Comparison of ENCODE assay signal across 21 mouse cellular contexts in genomic region chr10:61859451-61859850, GRCm38 (mm10).
A peak's percentile ranks its signal among the peaks of the same experiment; 100 is the strongest.
DNase-seq lines count a peak whose midpoint lies in the region; ATAC-seq and TF ChIP-seq lines count a peak whose summit lies in the region.
"Had no signal": no experiment of that assay in that cellular context is flagged by ENCODE, and none has a peak within 500 bp of the region (broad histone marks: within the 10 kb centered on the region; RNA-seq: fewer than 3 reads in every experiment).

No protein-coding gene starts in this region.

- no peaks in the 10 kb centered on the region for H3K27me3 ChIP-seq in hindbrain, postnatal 0 days (ENCODE audit: insufficient read depth, low read length)
- H3K27me3 ChIP-seq in hindbrain, embryonic 13.5 days = no peaks in the 10 kb centered on the region
- H3K27me3 ChIP-seq in embryonic facial prominence, embryonic 14.5 days (replicated peaks; ENCODE audit: control insufficient read depth, insufficient read depth, low read length) = no peaks in the 10 kb centered on the region
- no peaks in the 10 kb centered on the region for H3K27me3 ChIP-seq in embryonic facial prominence, embryonic 15.5 days
- H3K27me3 ChIP-seq: embryonic facial prominence, embryonic 12.5 days; forebrain, embryonic 12.5 days had no signal

- TF ChIP-seq CTCF in hindbrain, postnatal 0 days (IDR thresholded peaks at IDR 0.05; ENCODE audit: low read depth) = no peak

- peak; percentile 38 to 56 for DNase-seq in cerebellum, postnatal 14 days
- no peak for DNase-seq in cerebellum, postnatal 36 days
- DNase-seq in hindbrain, postnatal 0 days (ENCODE audit: low spot score) = peak; percentile 5
- DNase-seq in embryonic facial prominence, embryonic 14.5 days (ENCODE audit: low spot score) = peak; percentile 36
- no peak for DNase-seq in right cerebral cortex, postnatal 25 days
- DNase-seq: adrenal gland, adult 2 months; adrenal gland, postnatal 10 days; adrenal gland, postnatal 25 days; cerebellum, adult 11 months; cerebellum, adult 18-20 months; cerebellum, adult 8-10 months; cerebellum, adult 9-11 months; embryo, embryonic 11 days had no signal

- no peak overlapping the region for H3K9ac ChIP-seq in hindbrain, postnatal 0 days (replicated peaks; ENCODE audit: low read length)
- H3K9ac ChIP-seq in hindbrain, embryonic 13.5 days = no peak overlapping the region
- H3K9ac ChIP-seq in embryonic facial prominence, embryonic 14.5 days (ENCODE audit: low read depth, low read length) = no peak overlapping the region
- no peak overlapping the region for H3K9ac ChIP-seq in embryonic facial prominence, embryonic 15.5 days
- H3K9ac ChIP-seq: embryonic facial prominence, embryonic 12.5 days; forebrain, embryonic 12.5 days had no signal

- no peak overlapping the region for H3K4me3 ChIP-seq in hindbrain, postnatal 0 days (ENCODE audit: low read length)
- no peak overlapping the region for H3K4me3 ChIP-seq in hindbrain, embryonic 13.5 days
- H3K4me3 ChIP-seq in embryonic facial prominence, embryonic 14.5 days (ENCODE audit: low read depth, low read length) = no peak overlapping the region
- H3K4me3 ChIP-seq in embryonic facial prominence, embryonic 15.5 days (replicated peaks) = no peak overlapping the region
- H3K4me3 ChIP-seq: embryonic facial prominence, embryonic 12.5 days; erythroblast, embryonic 14.5 days; forebrain, embryonic 10.5 days; forebrain, embryonic 12.5 days had no signal

- H3K4me1 ChIP-seq in hindbrain, postnatal 0 days (ENCODE audit: insufficient read depth, low read length) = no peaks in the 10 kb centered on the region
- H3K4me1 ChIP-seq in hindbrain, embryonic 13.5 days (replicated peaks) = no peaks in the 10 kb centered on the region
- H3K4me1 ChIP-seq in embryonic facial prominence, embryonic 14.5 days (ENCODE audit: control insufficient read depth, insufficient read depth, low read length) = no peaks in the 10 kb centered on the region; the same call in 1 of the 2 replicates
- 0 out of 2 replicates have a peak, but pooled peaks cover 8% of the 10 kb centered on the region for H3K4me1 ChIP-seq in embryonic facial prominence, embryonic 15.5 days
- H3K4me1 ChIP-seq: embryonic facial prominence, embryonic 12.5 days; forebrain, embryonic 12.5 days had no signal

- H3K4me2 ChIP-seq in hindbrain, postnatal 0 days (ENCODE audit: low read depth, low read length) = no peak overlapping the region
- no peak overlapping the region for H3K4me2 ChIP-seq in hindbrain, embryonic 13.5 days
- H3K4me2 ChIP-seq in embryonic facial prominence, embryonic 14.5 days (ENCODE audit: low read depth, low read length) = no peak overlapping the region
- no peak overlapping the region for H3K4me2 ChIP-seq in embryonic facial prominence, embryonic 15.5 days (replicated peaks)
- H3K4me2 ChIP-seq: embryonic facial prominence, embryonic 12.5 days; forebrain, embryonic 12.5 days had no signal

- no peaks in the 10 kb centered on the region for H3K36me3 ChIP-seq in hindbrain, postnatal 0 days (ENCODE audit: insufficient read depth, low read length)
- peaks cover 11% of the 10 kb centered on the region for H3K36me3 ChIP-seq in hindbrain, embryonic 13.5 days
- H3K36me3 ChIP-seq in embryonic facial prominence, embryonic 14.5 days (ENCODE audit: control insufficient read depth, insufficient read depth, low read length) = no peaks in the 10 kb centered on the region
- H3K36me3 ChIP-seq in embryonic facial prominence, embryonic 15.5 days = 0 out of 2 replicates have a peak, but pooled peaks cover 9% of the 10 kb centered on the region
- H3K36me3 ChIP-seq: forebrain, embryonic 12.5 days had no signal

- no peak overlapping the region for H3K27ac ChIP-seq in hindbrain, postnatal 0 days
- no peak overlapping the region for H3K27ac ChIP-seq in hindbrain, embryonic 13.5 days
- no peak overlapping the region for H3K27ac ChIP-seq in embryonic facial prominence, embryonic 14.5 days (replicated peaks; ENCODE audit: low read depth, low read length)
- 0 out of 2 replicates have a peak overlapping the region, but pooled peaks have one; percentile 58 for H3K27ac ChIP-seq in embryonic facial prominence, embryonic 15.5 days (replicated peaks)
- H3K27ac ChIP-seq: embryonic facial prominence, embryonic 12.5 days; forebrain, embryonic 10.5 days; forebrain, embryonic 12.5 days had no signal

- 80% methylated on average over 2 of the region's 2 CpGs for WGBS in hindbrain, postnatal 0 days
- WGBS in hindbrain, embryonic 13.5 days = 96% methylated on average over 2 of the region's 2 CpGs
- WGBS in embryonic facial prominence, embryonic 14.5 days = 69% methylated on average over 2 of the region's 2 CpGs
- 57% methylated on average over 2 of the region's 2 CpGs for WGBS in embryonic facial prominence, embryonic 15.5 days

- peaks cover 10% of the 10 kb centered on the region for H3K9me3 ChIP-seq in hindbrain, postnatal 0 days (ENCODE audit: low read length)
- peaks cover 29% of the 10 kb centered on the region for H3K9me3 ChIP-seq in hindbrain, embryonic 13.5 days
- peaks cover 21% of the 10 kb centered on the region for H3K9me3 ChIP-seq in embryonic facial prominence, embryonic 14.5 days (ENCODE audit: control insufficient read depth, low read length)
- H3K9me3 ChIP-seq in embryonic facial prominence, embryonic 15.5 days (replicated peaks) = peaks cover 12% of the 10 kb centered on the region

- ATAC-seq in hindbrain, postnatal 0 days = no peak
- ATAC-seq in hindbrain, embryonic 13.5 days (ENCODE audit: low FRiP score) = no peak
- ATAC-seq in embryonic facial prominence, embryonic 14.5 days (ENCODE audit: low read depth) = no peak
- no peak for ATAC-seq in embryonic facial prominence, embryonic 15.5 days (ENCODE audit: insufficient number of reproducible peaks, low FRiP score, low TSS enrichment, low read depth)
- ATAC-seq: forebrain, embryonic 14.5 days; forebrain, embryonic 16.5 days had no signal

Comparison
In these comparisons a context has a peak if more than half of its experiments do, and no peak if none do; other contexts are left out.
1. DNase-seq: peak in cerebellum, postnatal 14 days (2 of 2), hindbrain, postnatal 0 days (single experiment) and embryonic facial prominence, embryonic 14.5 days (single experiment); none in cerebellum, postnatal 36 days (0 of 2) and right cerebral cortex, postnatal 25 days (single experiment).